Mouse (Mus musculus) megakaryocyte, embryonic 14.5 days (primary cell): ENCODE data around the gene Gba2. TPM values are rescaled to one million over a fixed set of nuclear protein-coding genes. Genes with fewer than 3 reads are reported as not detected.
"Not testable (repeated sequence)": the region's sequence is repeated elsewhere in the genome, so short reads cannot be mapped to it uniquely, and the experiment has no call there.

ENCODE experiments used
- H3K27me3 ChIP-seq: replicated peaks from 2 replicates; pipeline ENCODE3; 2012; ENCODE audit warnings: inconsistent platforms
- H3K36me3 ChIP-seq: replicated peaks from 2 replicates; pipeline ENCODE3; 2012; ENCODE audit warnings: low read length, inconsistent platforms, mixed read lengths
- H3K4me1 ChIP-seq: 2 replicates; pipeline ENCODE4 v1.6.1; 2012; ENCODE audit warnings: inconsistent platforms
- H3K4me3 ChIP-seq: replicated peaks from 2 replicates; pipeline ENCODE3; 2012; ENCODE audit warnings: moderate library complexity, mild to moderate bottlenecking, inconsistent platforms
- H3K9me3 ChIP-seq: 2 replicates; pipeline ENCODE4 v1.6.1; 2012; ENCODE audit warnings: inconsistent platforms
- FLI1 ChIP-seq: IDR thresholded peaks from 2 replicates; pipeline ENCODE4 v1.6.1; 2012; ENCODE audit warnings: low read length, inconsistent platforms, mixed read lengths
- GATA1 ChIP-seq: IDR thresholded peaks from 3 replicates; pipeline ENCODE4 v1.6.1; 2012; ENCODE audit warnings: mixed read lengths, low read length, inconsistent platforms, borderline replicate concordance
- polyA plus RNA-seq: library from polyadenylated mRNA; stranded (reverse); fragments of >175 nt; gene quantifications from 2 replicates; pipeline ENCODE4 v1.2.3, GENCODE M21; 2012; ENCODE audit warnings: low replicate concordance; ENCODE audit not compliant: insufficient read depth

Gene Gba2
- polyA plus RNA-seq, 1 experiment = 9.1 TPM

- no peaks in the 10 kb centered on the region for H3K36me3 ChIP-seq
- TF ChIP-seq GATA1 (no peak), FLI1 (no peak)
- H3K4me1 ChIP-seq = peaks cover 29% of the 10 kb centered on the region
- H3K9me3 ChIP-seq = no peaks in the 10 kb centered on the region
- H3K27me3 ChIP-seq = peaks cover 4% of the 10 kb centered on the region
- no peak overlapping the region for H3K4me3 ChIP-seq
Observed at GRCm38 (mm10) chr4:43598200-43598599, 19.5 kb upstream of the Gba2 start.

GRCm38 (mm10) chr4:43596597-43596996 lies 17.9 kb upstream of the Gba2 start:
- peaks cover 41% of the 10 kb centered on the region for H3K4me1 ChIP-seq

GRCm38 (mm10) chr4:43593453-43593852 lies 14.8 kb upstream of the Gba2 start:
- H3K9me3 ChIP-seq = no peaks in the 10 kb centered on the region
- H3K4me3 ChIP-seq = no peak overlapping the region
- TF ChIP-seq FLI1 (no peak), GATA1 (no peak)
- H3K4me1 ChIP-seq = peaks cover 43% of the 10 kb centered on the region
- H3K36me3 ChIP-seq = no peaks in the 10 kb centered on the region
- H3K27me3 ChIP-seq = no peaks in the 10 kb centered on the region

More at GRCm38 (mm10) chr4:43596597-43596996, 17.9 kb upstream of the Gba2 start:
- H3K4me3 ChIP-seq, H3K9me3 ChIP-seq, H3K36me3 ChIP-seq, H3K27me3 ChIP-seq: not testable (repeated sequence)

GRCm38 (mm10) chr4:43591961-43592360 lies 13.3 kb upstream of the Gba2 start:
- Histone ChIP-seq H3K27me3 (no peaks in the 10 kb centered on the region), H3K4me1 (peaks cover 51% of the 10 kb centered on the region), H3K36me3 (peaks cover 2% of the 10 kb centered on the region), H3K4me3 (no peak overlapping the region), H3K9me3 (no peaks in the 10 kb centered on the region)
- TF ChIP-seq GATA1 (no peak), FLI1 (no peak)

GRCm38 (mm10) chr4:43591543-43591942 lies 12.9 kb upstream of the Gba2 start:
- Histone ChIP-seq H3K4me1 (peaks cover 55% of the 10 kb centered on the region), H3K9me3 (no peaks in the 10 kb centered on the region), H3K36me3 (peaks cover 6% of the 10 kb centered on the region), H3K27me3 (no peaks in the 10 kb centered on the region), H3K4me3 (peak overlapping the region; percentile 28)
- TF ChIP-seq FLI1 = no peak
- no peak for TF ChIP-seq GATA1

GRCm38 (mm10) chr4:43587681-43588080 lies 9.0 kb upstream of the Gba2 start:
- no peak; the same call in 2 of the 3 replicates for TF ChIP-seq GATA1
- H3K27me3 ChIP-seq = no peaks in the 10 kb centered on the region
- H3K4me3 ChIP-seq = peak overlapping the region; percentile 18
- H3K9me3 ChIP-seq = no peaks in the 10 kb centered on the region
- peaks cover 86% of the 10 kb centered on the region for H3K4me1 ChIP-seq
- H3K36me3 ChIP-seq = peaks cover 44% of the 10 kb centered on the region

GRCm38 (mm10) chr4:43586411-43586810 lies 7.7 kb upstream of the Gba2 start:
- Histone ChIP-seq H3K9me3 (no peaks in the 10 kb centered on the region), H3K27me3 (no peaks in the 10 kb centered on the region), H3K36me3 (peaks cover 56% of the 10 kb centered on the region), H3K4me1 (peaks cover 86% of the 10 kb centered on the region), H3K4me3 (no peak overlapping the region)
- TF ChIP-seq GATA1 = no peak
- no peak for TF ChIP-seq FLI1

- peaks cover 64% of the 10 kb centered on the region for H3K36me3 ChIP-seq
- TF ChIP-seq FLI1 = no peak
- TF ChIP-seq GATA1 = no peak
Observed at GRCm38 (mm10) chr4:43585682-43586081, 7.0 kb upstream of the Gba2 start.

GRCm38 (mm10) chr4:43584444-43585416 lies 6.1 kb upstream of the Gba2 start, which contains the start of gene Msmp:
Msmp (minus strand) TSS chr4:43584494.
- no peaks in the 10 kb centered on the region for H3K27me3 ChIP-seq
- H3K4me1 ChIP-seq = peaks cover 98% of the 10 kb centered on the region
- no peak for TF ChIP-seq FLI1
- TF ChIP-seq GATA1 = no peak
- H3K4me3 ChIP-seq = no peak within 1 kb of the TSS
- H3K9me3 ChIP-seq = no peaks in the 10 kb centered on the region
- H3K36me3 ChIP-seq = peaks cover 73% of the 10 kb centered on the region

More at GRCm38 (mm10) chr4:43585682-43586081, 7.0 kb upstream of the Gba2 start:
- no peaks in the 10 kb centered on the region for H3K9me3 ChIP-seq
- H3K4me1 ChIP-seq = peaks cover 92% of the 10 kb centered on the region
- no peak overlapping the region for H3K4me3 ChIP-seq
- no peaks in the 10 kb centered on the region for H3K27me3 ChIP-seq

GRCm38 (mm10) chr4:43583421-43583820 lies 4.7 kb upstream of the Gba2 start:
- Histone ChIP-seq H3K4me3 (no peak overlapping the region), H3K9me3 (no peaks in the 10 kb centered on the region), H3K36me3 (peaks cover 73% of the 10 kb centered on the region), H3K4me1 (peaks cover 92% of the 10 kb centered on the region), H3K27me3 (no peaks in the 10 kb centered on the region)
- TF ChIP-seq GATA1 = no peak
- TF ChIP-seq FLI1 = no peak
